Mouse (Mus musculus) c-Kit-negative CD71-positive TER-119-positive erythroid progenitor cells, embryonic 14.5 days (primary cell): ENCODE measurements around the gene Psg18.
"Not testable (repeated sequence)": the region's sequence is repeated elsewhere in the genome, so short reads cannot be mapped to it uniquely, and the experiment has no call there.

ENCODE experiments used
- DNase-seq: peaks from one replicate; pipeline ENCODE4 v3.0.0-alpha.2; 2013; ENCODE audit warnings: low read depth, low spot score

Psg18 gene

DNA sequence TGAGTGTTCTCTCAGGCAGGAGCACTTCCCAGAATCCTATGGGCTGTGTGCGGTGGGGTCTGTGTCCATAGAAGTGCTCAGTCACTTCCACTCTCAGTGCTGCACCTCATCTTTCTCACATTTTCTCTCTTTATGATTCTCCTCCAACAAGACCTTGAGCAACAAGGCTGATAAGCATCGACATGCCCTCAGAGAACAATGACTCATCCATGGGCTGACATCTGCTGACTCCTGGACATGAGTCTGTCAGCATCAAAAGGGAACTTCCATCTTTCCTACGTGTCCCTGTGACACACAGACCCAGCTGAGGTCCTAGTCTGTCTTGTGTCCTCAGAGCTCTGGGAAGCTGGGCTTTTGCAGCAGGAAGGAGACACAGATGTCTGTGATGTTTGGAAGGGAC lies at the start of gene Psg18:
Psg18 (minus strand) TSS at position 101 of the 400 bp plus-strand sequence.
- DNase-seq, result not testable (repeated sequence)

DNA sequence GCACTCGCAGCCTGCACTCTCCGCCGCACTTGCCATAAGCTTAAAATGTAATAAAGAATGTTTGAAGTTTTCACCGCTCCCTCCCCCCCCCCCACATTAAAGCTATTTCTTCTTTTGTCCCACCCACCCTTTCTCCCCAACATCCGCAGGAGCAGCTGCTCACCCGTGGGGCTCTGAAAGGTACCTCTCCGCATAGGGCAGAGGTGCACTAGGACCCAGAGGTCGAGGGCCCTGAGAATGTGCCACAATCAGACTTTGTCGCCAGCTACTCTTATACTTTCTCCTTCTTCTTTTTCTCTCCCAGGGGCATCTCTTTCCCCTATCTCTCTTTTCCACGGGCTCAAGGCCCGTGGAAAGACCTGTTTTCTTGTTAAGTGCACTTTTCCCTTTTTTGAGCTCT lies 48.6 kb upstream of the Psg18 start:
- DNase-seq, result no peak

DNA sequence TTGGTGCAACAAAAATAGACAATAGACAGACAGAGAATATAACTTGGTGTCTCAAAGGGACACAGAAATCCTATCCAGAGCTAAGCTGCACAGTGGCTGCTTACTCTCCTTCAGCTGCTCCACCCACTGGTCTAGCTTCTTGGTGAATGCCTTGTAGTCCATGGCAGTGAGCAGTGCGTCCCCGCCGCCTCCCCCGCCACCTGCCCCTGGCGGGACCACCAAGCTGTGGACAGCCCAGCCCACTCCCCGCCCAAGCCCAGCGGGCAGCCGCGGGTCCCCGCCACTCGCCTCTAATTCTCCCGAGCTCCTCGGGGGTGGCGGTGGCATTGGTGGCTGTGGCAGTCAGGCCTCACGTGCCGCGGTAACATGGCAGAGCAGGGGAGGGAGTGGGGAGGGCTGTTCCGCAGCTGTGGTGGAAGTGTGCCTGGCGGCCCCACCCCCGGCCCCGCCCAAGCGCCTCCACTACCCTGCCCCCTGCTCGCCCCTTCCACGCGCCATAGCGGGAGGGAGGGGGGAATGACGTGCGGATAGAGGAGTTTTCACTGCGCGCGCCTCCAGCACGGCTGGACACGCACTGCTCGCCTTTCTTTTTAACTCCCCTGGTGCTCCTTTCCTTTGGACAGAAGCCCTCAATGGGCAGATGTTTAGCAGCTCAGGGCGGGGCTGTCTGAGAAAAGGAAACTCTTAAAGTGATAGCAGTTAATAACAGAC lies 47.9 kb upstream of the Psg18 start:
- DNase-seq, result no peak

DNA sequence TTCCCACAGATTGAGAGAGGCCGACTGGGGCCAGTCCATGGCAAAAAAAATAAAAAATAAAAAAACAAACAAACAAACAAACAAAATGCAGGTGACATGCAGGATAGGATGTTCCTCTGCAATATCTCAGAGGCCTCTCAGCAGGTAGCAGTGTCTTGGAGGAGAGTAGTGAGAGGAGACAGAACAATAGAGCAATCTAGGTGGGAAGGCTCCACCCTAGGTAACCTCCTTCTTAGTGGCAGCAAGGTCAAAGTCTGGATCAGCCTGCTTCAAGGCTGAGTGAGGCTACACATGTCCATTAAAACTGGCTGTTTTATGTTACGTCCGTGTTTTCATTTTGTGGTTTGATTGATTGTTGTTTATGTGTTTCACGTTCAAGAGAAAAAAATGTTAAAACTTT lies 36.7 kb upstream of the Psg18 start:
- not testable (repeated sequence) for DNase-seq

DNA sequence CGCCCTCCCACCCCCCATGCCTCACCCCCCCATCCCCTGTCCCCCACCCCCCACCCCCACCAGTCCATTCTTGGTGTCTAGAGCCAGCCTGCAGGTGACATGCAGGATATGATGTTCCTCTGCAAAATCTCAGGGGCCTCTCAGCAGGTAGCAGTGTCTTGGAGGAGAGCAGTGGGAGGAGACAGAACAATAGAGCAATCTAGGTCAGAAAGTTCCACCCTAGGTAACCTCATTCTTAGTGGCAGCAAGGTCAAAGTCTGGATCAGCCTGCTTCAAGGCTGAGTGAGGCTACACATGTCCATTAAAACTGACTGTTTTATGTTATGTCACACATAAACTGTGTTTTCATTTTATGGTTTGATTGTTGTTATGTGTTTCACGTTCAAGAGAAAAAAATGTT lies 23.5 kb upstream of the Psg18 start:
- no peak for DNase-seq

DNA sequence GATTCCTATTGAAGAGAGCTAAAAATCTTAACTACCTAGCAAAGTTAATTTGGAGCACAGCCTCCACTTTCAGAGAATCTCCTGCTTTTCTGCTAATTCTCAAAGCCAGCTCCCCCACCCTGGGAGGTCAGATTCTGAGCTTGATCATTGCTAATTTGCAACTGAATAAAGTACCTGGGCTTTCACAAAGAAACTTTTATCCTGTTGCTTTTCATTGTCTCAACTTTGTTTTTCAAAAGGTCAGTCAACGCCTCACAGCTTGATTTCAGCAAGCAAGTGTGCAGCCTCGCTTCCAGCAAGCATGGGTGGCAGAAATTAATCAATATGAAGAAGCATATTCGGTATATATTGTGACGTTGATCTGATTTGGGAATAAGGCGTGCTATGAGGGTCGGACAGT lies 19.4 kb downstream of the Psg18 start:
- not testable (repeated sequence) for DNase-seq
